Mouse (Mus musculus) midbrain, embryonic 13.5 days (tissue): Measurements from ENCODE around the gene Dock1. TPM values are rescaled to one million over a fixed set of nuclear protein-coding genes. Genes with fewer than 3 reads are reported as not detected.

Source experiments
- ATAC-seq: fragments of 200-750 bp; cut with Nextera tagmentation; 2 replicates; pipeline ENCODE4 v1.8.0; 2017; ENCODE audit warnings: mild to moderate bottlenecking, moderate TSS enrichment, moderate library complexity
- H3K27ac ChIP-seq: fragments of 300-500 bp; sonication (generic); 2 replicates; pipeline ENCODE4 v1.5.1; 2015; ENCODE audit warnings: inconsistent platforms, mild to moderate bottlenecking, moderate library complexity
- H3K27me3 ChIP-seq: fragments of 300-500 bp; sonication (generic); 2 replicates; pipeline ENCODE4 v1.6.1; 2015; ENCODE audit warnings: mild to moderate bottlenecking, inconsistent platforms
- H3K36me3 ChIP-seq: fragments of 300-500 bp; sonication (generic); 2 replicates; pipeline ENCODE4 v1.6.1; 2015; ENCODE audit warnings: mild to moderate bottlenecking, inconsistent platforms
- H3K4me1 ChIP-seq: fragments of 300-500 bp; sonication (generic); replicated peaks from 2 replicates; pipeline ENCODE4 v1.6.1; 2015; ENCODE audit warnings: inconsistent platforms
- H3K4me2 ChIP-seq: fragments of 300-500 bp; sonication (generic); replicated peaks from 2 replicates; pipeline ENCODE4 v1.6.1; 2015; ENCODE audit warnings: moderate library complexity, mild to moderate bottlenecking, inconsistent platforms
- H3K4me3 ChIP-seq: fragments of 300-500 bp; sonication (generic); replicated peaks from 2 replicates; pipeline ENCODE4 v1.5.1; 2015; ENCODE audit warnings: mild to moderate bottlenecking, inconsistent platforms
- H3K9ac ChIP-seq: fragments of 300-500 bp; sonication (generic); replicated peaks from 2 replicates; pipeline ENCODE4 v1.6.1; 2015; ENCODE audit warnings: mild to moderate bottlenecking, inconsistent platforms
- H3K9me3 ChIP-seq: fragments of 300-500 bp; sonication (generic); 2 replicates; pipeline ENCODE4 v1.6.1; 2016; ENCODE audit warnings: mild to moderate bottlenecking, inconsistent platforms
- WGBS: fragments of 180-500 bp; shearing (Covaris S2); methylation state at CpG from one replicate; pipeline ENCODE4 v1.1.7; 2015; 5-methylcytosine and 5-hydroxymethylcytosine counted together
- polyA plus RNA-seq: library from polyadenylated mRNA; unstranded; fragments of >200 nt; fragmentation: Nextera tagmentation; extraction: Ambion mirVana; gene quantifications from 2 replicates; pipeline ENCODE4 v1.2.1, GENCODE M21; 2015

Dock1 gene
- polyA plus RNA-seq, 1 experiment from 2014 or later, result 6.7 TPM

- Histone ChIP-seq H3K27ac (no peak overlapping the region), H3K4me3 (no peak overlapping the region), H3K36me3 (no peaks in the 10 kb centered on the region), H3K27me3 (no peaks in the 10 kb centered on the region), H3K4me1 (no peaks in the 10 kb centered on the region), H3K9me3 (no peaks in the 10 kb centered on the region), H3K4me2 (no peak overlapping the region), H3K9ac (no peak overlapping the region)
- ATAC-seq, result no peak
- WGBS, result 88% methylated on average over 6 of the region's 6 CpGs
These were observed 136.3 kb downstream of the Dock1 start for GRCm38 (mm10) chr7:134806799-134807198.

- no peak overlapping the region for H3K27ac ChIP-seq
- no peaks in the 10 kb centered on the region for H3K4me1 ChIP-seq
- H3K9me3 ChIP-seq, result no peaks in the 10 kb centered on the region
- no peaks in the 10 kb centered on the region for H3K27me3 ChIP-seq
- no peak for ATAC-seq
- 95% methylated on average over 2 of the region's 2 CpGs for WGBS
- H3K4me3 ChIP-seq, result no peak overlapping the region
- no peak overlapping the region for H3K4me2 ChIP-seq
- H3K9ac ChIP-seq, result no peak overlapping the region
- no peaks in the 10 kb centered on the region for H3K36me3 ChIP-seq
These were observed 138.0 kb downstream of the Dock1 start for GRCm38 (mm10) chr7:134808406-134808805.

- ATAC-seq, result no peak
- Histone ChIP-seq H3K27ac (no peak overlapping the region), H3K4me2 (no peak overlapping the region), H3K27me3 (no peaks in the 10 kb centered on the region), H3K9me3 (no peaks in the 10 kb centered on the region), H3K4me1 (no peaks in the 10 kb centered on the region), H3K36me3 (no peaks in the 10 kb centered on the region), H3K4me3 (no peak overlapping the region), H3K9ac (no peak overlapping the region)
- whole genome bisulfite sequencing, result 88% methylated on average over 6 of the region's 6 CpGs
These were observed 139.0 kb downstream of the Dock1 start for GRCm38 (mm10) chr7:134809241-134809975.

- Histone ChIP-seq H3K27me3 (no peaks in the 10 kb centered on the region), H3K27ac (no peak overlapping the region), H3K36me3 (no peaks in the 10 kb centered on the region), H3K9ac (no peak overlapping the region), H3K4me3 (no peak overlapping the region), H3K4me2 (no peak overlapping the region), H3K4me1 (peaks cover 6% of the 10 kb centered on the region; the same call in 1 of the 2 replicates), H3K9me3 (no peaks in the 10 kb centered on the region)
- no peak for ATAC-seq
- WGBS, result 95% methylated on average over 5 of the region's 5 CpGs
These were observed 148.0 kb downstream of the Dock1 start for GRCm38 (mm10) chr7:134818471-134818870.

GRCm38 (mm10) chr7:134821264-134821663 is 150.8 kb downstream of the Dock1 start:
- H3K9me3 ChIP-seq, result no peaks in the 10 kb centered on the region
- H3K4me3 ChIP-seq, result no peak overlapping the region
- no peaks in the 10 kb centered on the region for H3K27me3 ChIP-seq
- no peak overlapping the region for H3K27ac ChIP-seq
- peaks cover 12% of the 10 kb centered on the region; the same call in 1 of the 2 replicates for H3K4me1 ChIP-seq
- no peak overlapping the region for H3K4me2 ChIP-seq
- no peak for ATAC-seq
- 29% methylated on average over 1 of the region's 1 CpGs for WGBS
- no peak overlapping the region for H3K9ac ChIP-seq
- H3K36me3 ChIP-seq, result no peaks in the 10 kb centered on the region

DNA sequence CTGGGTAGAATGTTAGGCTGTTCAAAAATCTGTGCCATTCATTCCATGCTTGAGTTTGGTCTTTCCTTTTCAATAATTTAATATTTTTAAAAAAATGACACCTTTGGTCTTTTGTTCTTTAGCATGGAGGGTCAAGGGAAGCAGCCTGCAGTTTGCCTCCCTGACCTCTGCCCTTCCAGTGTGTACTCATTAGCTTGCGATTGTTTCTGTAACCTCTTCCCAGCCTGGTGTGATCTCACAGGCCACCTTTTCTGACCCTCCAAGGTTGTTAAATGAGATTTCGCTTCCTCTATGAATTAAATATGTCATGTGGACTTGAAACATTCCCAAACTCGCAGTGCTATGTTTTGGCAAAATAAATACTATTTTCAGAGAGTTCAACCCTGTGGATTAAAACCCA is 151.6 kb downstream of the Dock1 start:
- no peak for ATAC-seq
- 86% methylated on average over 3 of the region's 3 CpGs for WGBS

GRCm38 (mm10) chr7:134823891-134824290 is 153.4 kb downstream of the Dock1 start:
- Histone ChIP-seq H3K4me1 (peaks cover 12% of the 10 kb centered on the region; the same call in 1 of the 2 replicates), H3K36me3 (no peaks in the 10 kb centered on the region), H3K9me3 (no peaks in the 10 kb centered on the region), H3K27ac (no peak overlapping the region), H3K4me2 (no peak overlapping the region), H3K9ac (no peak overlapping the region), H3K4me3 (no peak overlapping the region), H3K27me3 (no peaks in the 10 kb centered on the region)
- WGBS, result 61% methylated on average over 4 of the region's 4 CpGs
- ATAC-seq, result no peak

More for the DNA sequence above, 151.6 kb downstream of the Dock1 start:
- H3K9ac ChIP-seq, result no peak overlapping the region
- H3K4me3 ChIP-seq, result no peak overlapping the region
- H3K27ac ChIP-seq, result no peak overlapping the region
- no peaks in the 10 kb centered on the region for H3K9me3 ChIP-seq
- H3K36me3 ChIP-seq, result no peaks in the 10 kb centered on the region
- H3K4me1 ChIP-seq, result peaks cover 12% of the 10 kb centered on the region; the same call in 1 of the 2 replicates
- no peaks in the 10 kb centered on the region for H3K27me3 ChIP-seq
- no peak overlapping the region for H3K4me2 ChIP-seq

GRCm38 (mm10) chr7:134840066-134840465 is 169.6 kb downstream of the Dock1 start:
- no peak for ATAC-seq
- WGBS, result 88% methylated on average over 2 of the region's 2 CpGs
- H3K36me3 ChIP-seq, result no peaks in the 10 kb centered on the region
- H3K27ac ChIP-seq, result no peak overlapping the region
- no peaks in the 10 kb centered on the region for H3K9me3 ChIP-seq
- no peak overlapping the region for H3K4me3 ChIP-seq
- no peaks in the 10 kb centered on the region for H3K4me1 ChIP-seq
- no peaks in the 10 kb centered on the region for H3K27me3 ChIP-seq
- no peak overlapping the region for H3K4me2 ChIP-seq
- H3K9ac ChIP-seq, result no peak overlapping the region

GRCm38 (mm10) chr7:134842751-134843150 is 172.3 kb downstream of the Dock1 start:
- 93% methylated on average over 4 of the region's 4 CpGs for WGBS
- ATAC-seq, result no peak

GRCm38 (mm10) chr7:134862000-134862399 is 191.5 kb downstream of the Dock1 start:
- peak; percentile 72; the same call in 1 of the 2 replicates for ATAC-seq
- WGBS, result 46% methylated on average over 6 of the region's 6 CpGs
- no peak overlapping the region for H3K4me3 ChIP-seq
- no peak overlapping the region for H3K27ac ChIP-seq
- no peak overlapping the region for H3K4me2 ChIP-seq
- H3K36me3 ChIP-seq, result no peaks in the 10 kb centered on the region
- H3K27me3 ChIP-seq, result no peaks in the 10 kb centered on the region
- H3K9ac ChIP-seq, result no peak overlapping the region
- 0 out of 2 replicates have a peak, but pooled peaks cover 7% of the 10 kb centered on the region for H3K4me1 ChIP-seq
- no peaks in the 10 kb centered on the region for H3K9me3 ChIP-seq

More at GRCm38 (mm10) chr7:134842751-134843150, 172.3 kb downstream of the Dock1 start:
- no peaks in the 10 kb centered on the region for H3K9me3 ChIP-seq
- no peaks in the 10 kb centered on the region for H3K36me3 ChIP-seq
- no peaks in the 10 kb centered on the region for H3K27me3 ChIP-seq
- H3K9ac ChIP-seq, result no peak overlapping the region
- H3K4me1 ChIP-seq, result no peaks in the 10 kb centered on the region
- no peak overlapping the region for H3K4me2 ChIP-seq
- no peak overlapping the region for H3K27ac ChIP-seq
- H3K4me3 ChIP-seq, result no peak overlapping the region

GRCm38 (mm10) chr7:134864175-134864574 is 193.7 kb downstream of the Dock1 start:
- no peak overlapping the region for H3K4me2 ChIP-seq
- ATAC-seq, result no peak
- no peak overlapping the region for H3K4me3 ChIP-seq
- H3K36me3 ChIP-seq, result no peaks in the 10 kb centered on the region
- no peaks in the 10 kb centered on the region for H3K9me3 ChIP-seq
- 0 out of 2 replicates have a peak, but pooled peaks cover 10% of the 10 kb centered on the region for H3K4me1 ChIP-seq
- 84% methylated on average over 2 of the region's 2 CpGs for WGBS
- H3K27me3 ChIP-seq, result no peaks in the 10 kb centered on the region
- H3K27ac ChIP-seq, result no peak overlapping the region
- no peak overlapping the region for H3K9ac ChIP-seq

- Histone ChIP-seq H3K4me1 (0 out of 2 replicates have a peak, but pooled peaks cover 2% of the 10 kb centered on the region), H3K9me3 (no peaks in the 10 kb centered on the region), H3K27ac (no peak overlapping the region), H3K36me3 (no peaks in the 10 kb centered on the region), H3K27me3 (no peaks in the 10 kb centered on the region), H3K4me2 (no peak overlapping the region), H3K9ac (no peak overlapping the region), H3K4me3 (no peak overlapping the region)
- 76% methylated on average over 3 of the region's 3 CpGs for WGBS
- ATAC-seq, result no peak
These were observed 202.1 kb downstream of the Dock1 start for GRCm38 (mm10) chr7:134872511-134872910.
